Mouse (Mus musculus) telencephalon, adult 2 months (tissue): ENCODE results near the gene Stat5b.
A peak's percentile ranks its signal among the peaks of the same experiment; 100 is the strongest.

Source experiments
- DNase-seq: peaks from one replicate; pipeline ENCODE4 v3.0.0-alpha.2; 2011; ENCODE audit warnings: low read depth, low spot score

The Stat5b gene

GRCm38 (mm10) chr11:100738066-100738604, 112.4 kb downstream of the Stat5b start, which contains the start of gene Rab5c:
TSS of gene Rab5c (minus strand) at chr11:100738215.
- DNase-seq: peak; percentile 99

- no peak for DNase-seq
Measured at GRCm38 (mm10) chr11:100737105-100737733, 113.3 kb downstream of the Stat5b start.

- no peak for DNase-seq
Measured at GRCm38 (mm10) chr11:100736746-100737080, 113.8 kb downstream of the Stat5b start.

GRCm38 (mm10) chr11:100735954-100736745, 114.4 kb downstream of the Stat5b start:
- DNase-seq: no peak

GRCm38 (mm10) chr11:100735134-100735865, 115.2 kb downstream of the Stat5b start:
- DNase-seq: no peak
